Mouse (Mus musculus) heart, adult 11 months (tissue): ENCODE data around the gene Idua.
"Not testable (repeated sequence)": the region's sequence is repeated elsewhere in the genome, so short reads cannot be mapped to it uniquely, and the experiment has no call there.

ENCODE experiments used
- DNase-seq: peaks from one replicate; pipeline ENCODE4 v3.0.0; 2022

Idua gene

DNA sequence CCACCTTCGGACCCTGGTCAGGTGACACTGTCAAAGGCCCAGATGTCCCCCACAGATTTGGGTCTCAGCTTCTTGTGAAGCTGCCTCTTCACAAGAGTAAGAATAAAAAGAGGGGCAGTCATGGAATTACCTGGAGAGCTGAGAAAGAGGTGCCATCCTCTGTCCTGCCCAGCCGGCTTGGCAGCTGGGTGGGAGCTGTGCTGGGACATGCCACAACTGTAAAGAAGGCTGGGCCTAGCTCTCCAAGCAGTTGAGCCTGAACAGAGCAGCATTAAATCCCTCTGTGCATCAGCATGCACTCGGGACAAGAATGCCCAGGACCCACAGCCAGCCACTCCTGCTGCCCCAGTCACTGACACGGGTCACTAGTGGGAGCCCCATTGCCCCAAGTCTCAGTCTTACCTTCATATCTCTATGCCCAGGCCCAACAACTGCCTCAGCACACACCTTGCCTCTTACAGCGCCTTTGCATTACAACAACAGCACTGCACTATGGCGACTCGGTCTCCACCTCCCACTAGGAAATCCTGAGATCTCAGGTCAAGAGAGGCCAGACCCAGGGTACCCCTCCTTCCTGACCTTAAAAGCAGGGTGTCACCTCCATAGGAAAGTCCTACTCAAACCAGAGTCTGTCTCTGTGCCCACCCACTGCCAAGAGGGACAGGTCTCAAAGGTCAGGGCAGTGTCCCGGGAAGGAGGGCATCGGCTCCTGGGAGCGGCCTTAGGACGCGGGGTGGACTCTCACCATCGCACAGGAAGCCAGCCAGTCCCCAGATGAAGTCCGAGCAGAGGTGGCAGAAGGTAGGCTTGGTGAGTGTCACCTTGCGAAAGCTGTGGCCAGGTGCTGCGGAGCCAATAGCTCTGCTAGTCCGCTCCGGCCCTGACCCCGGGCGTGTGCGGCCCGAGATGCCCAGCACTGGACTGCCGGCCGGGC is at the start of gene Idua:
Gene Idua (plus strand): TSS at position 634 of the 934 bp plus-strand sequence.
- DNase-seq, result no peak

DNA sequence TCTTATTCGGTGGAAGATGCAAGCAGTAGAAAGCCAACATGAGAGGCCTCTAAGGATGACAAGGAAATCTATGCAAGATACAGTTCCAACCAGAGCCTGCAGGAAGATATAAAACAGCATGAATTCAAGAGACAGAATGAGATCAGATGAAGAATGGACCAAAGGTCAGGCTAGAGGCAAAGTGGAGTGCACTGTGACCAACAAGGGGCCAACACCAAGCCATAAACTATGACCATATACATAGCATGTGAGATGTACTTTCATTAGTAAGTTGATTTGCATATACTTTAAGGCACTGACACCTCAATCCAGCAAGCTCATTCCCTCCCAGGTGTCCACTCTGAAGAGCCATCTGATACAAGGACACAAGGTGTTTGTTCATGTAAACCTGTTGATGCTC is 49.7 kb upstream of the Idua start:
- DNase-seq, result peak; percentile 63

DNA sequence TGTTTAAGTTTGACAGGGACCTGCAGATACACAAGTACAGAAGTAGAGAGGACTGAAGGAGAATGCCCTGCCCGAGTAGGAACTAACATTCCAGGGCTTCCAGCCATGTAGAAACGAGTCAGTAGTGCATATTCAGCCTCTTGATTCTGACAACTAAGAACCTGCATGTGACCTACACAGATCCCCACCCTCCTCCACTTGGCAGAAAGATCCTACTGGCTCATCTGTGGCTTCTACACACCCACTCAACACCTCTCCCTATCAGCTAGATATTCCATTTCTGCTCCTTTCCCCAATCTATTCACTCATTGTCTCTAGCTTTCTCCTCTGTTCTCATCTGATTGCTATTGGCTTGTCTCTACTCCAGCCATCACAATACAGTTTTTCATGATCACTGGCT is 38.3 kb upstream of the Idua start:
- DNase-seq, result peak; percentile 92

DNA sequence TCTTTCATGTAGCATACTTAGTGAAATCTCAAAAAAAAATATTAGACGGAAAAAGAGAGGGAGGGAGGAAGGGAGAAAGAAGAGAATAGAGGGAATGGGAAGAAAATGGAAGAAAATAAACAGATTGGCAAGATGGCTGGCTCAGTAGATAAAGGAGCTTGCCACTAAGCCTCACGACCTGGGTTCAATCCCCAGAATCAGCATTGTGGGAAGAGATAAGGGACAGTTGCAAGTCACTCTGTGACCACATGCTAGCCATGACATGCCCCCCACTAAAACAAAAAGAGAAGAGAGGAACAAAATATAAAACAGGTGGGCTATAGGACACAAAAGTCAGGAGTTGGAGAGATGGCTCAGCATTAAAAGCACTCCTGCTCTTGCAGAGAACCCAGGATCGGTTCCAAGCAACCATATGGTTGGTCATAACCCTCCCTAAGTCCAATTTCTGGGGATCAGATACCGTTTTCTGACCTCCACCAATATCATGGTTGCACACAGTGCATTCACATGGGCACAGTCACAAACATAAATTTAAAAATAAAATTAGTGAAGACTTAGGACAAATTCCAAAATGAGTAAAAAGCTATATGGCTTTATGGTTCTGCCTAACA is 34.0 kb upstream of the Idua start:
- DNase-seq, result no peak

DNA sequence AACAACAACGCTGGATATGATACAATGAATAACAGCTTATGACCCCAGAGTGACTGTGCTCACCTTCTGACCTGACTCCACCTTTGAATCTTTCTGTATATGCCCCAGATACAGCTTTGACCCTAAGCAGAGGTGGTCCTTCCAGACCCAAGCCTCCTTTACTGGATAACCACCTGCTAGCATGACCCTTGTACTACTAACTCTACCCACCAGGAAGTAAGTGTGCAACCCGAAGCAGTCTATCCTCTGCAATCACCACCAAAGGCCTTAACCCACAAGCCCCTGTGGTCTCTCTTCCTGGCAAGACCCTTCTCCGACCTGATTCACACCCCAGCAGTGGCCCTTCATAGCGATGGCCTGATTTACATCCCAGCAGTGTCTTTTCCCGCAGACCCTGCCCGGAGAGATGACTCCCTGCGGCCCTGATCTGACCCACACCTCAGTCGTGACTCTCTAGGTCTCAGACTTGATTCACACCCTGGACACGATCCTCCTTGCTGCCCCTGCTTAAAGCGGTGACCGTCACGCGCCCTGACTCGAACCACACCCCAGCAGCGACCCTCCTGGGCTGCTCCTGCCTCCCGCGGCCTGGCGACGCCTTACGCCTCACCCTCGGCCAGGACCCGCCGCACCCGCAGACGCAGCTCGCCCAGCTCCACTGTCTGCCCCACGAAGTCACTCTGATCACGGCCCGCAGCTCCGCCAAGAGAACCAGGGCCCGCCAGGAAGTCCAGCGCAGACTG is 31.1 kb upstream of the Idua start:
- no peak for DNase-seq

DNA sequence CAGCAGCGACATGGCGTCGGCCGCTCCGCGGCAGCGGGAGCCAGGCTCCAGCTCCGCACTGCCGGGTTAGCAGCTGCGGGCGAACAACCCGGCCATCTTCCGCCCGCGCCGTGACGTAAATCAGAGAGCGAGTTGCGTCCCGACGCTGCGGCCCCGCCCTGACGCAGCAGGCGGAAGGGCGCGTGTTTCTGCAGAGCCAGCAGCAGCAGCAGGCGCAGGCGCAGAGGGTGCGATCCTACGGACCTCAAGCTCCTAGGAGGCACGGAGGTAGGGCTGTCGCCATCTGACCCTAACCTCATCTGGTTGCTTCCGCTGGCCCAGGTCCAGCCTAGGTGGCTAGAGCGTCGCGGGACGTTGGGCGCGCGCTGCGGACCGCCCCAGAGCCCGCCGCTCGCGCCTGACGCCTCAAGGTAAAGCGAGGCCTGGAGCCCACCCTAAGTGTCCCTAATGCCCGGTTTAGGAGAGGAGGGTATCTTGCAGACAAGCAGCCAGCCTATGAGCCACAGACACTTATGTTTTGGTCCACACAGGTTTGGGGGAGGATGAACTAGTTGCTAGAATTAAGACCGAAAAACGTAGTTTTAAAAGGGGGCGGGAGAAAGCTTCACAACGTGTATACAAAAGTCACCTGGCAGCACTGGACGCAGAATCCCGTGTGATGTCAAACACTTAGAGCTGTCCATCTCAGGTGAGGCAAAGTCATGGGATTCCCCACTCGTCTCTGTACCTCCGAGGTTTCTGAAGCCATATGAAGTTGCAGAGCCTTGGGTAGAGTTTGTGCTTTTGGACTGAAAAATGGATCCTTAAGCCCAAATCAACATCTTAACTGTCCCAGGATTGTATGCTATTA is 30.3 kb upstream of the Idua start, which contains the start of the genes Gak and Tmem175:
Gene Gak (minus strand): TSS at position 122 of the 850 bp plus-strand sequence.
Gene Tmem175 (plus strand): TSS at position 137 of the 850 bp plus-strand sequence.
- peak; percentile 99 for DNase-seq

DNA sequence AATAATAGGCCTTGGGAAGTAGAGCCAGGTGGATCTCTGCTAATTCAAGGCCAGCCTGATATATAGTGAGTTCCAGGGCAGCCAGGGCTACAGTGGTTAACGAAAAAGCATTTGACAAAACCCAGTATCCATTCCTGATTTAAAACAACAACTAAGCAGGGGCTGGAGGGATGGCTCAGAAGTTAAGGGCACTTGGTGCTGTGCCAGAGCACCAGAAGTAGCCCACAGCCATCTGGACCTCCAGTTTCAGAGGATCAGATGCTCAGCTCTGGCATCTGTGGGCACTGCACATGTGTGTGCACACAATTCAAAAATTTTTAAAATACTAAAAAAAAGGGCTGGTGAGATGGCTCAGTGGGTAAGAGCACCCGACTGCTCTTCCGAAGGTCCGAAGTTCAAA is 26.5 kb upstream of the Idua start:
- peak; percentile 76 for DNase-seq

DNA sequence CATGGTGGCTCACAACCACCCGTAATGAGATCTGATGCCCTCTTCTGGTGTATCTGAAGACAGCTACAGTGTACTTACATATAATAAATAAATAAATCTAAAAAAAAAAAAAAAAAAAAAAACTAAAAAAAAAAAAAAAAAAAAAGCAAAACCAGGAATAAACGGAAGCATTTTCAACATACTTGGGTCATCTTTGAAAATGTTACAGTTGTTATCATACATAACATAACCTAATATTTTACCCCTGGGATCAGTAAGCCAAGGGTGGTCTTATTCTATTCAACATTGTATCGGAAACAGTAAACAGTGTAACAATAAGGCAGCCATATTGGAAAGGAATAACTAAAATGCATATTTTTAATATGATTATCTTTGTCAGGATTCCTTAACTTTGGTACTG is 26.0 kb upstream of the Idua start:
- not testable (repeated sequence) for DNase-seq

DNA sequence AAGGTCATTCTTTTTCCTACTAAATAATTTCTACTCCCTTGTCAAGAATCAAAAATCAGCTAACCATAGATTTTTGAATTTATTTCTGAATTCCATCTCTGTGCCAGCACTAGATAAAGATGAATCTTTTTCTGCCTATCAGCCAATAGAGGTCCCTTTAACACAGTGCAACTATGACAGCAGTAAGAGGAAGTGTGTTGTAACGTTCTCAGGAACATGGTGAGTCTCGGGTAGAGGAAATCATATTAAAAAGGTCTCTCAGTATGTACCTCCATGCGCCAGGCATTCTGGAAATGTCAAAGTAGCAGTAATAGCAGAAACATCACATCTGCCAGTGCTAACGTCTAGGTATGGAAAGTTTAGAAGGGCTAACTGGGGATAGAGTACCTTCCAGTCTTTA is 24.0 kb upstream of the Idua start:
- peak; percentile 12 for DNase-seq

DNA sequence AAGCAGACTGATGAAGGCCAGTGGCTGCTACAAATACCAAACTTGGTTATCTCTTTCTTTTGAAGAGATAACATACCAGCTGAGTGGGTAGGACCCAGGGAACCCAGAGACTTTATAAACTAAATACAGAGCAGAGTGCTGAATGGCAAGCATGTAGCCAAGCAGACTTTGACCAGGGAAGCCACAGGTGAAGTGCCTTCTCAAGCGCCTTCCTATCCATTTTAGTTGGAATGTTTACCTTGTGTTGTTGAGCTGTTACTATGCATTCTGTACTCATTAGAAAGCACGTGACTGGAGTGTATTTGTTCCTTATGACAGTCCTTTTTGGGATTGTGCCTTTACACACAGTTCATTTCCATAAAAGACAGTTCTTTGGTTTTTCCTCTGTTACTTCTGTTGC is 16.5 kb upstream of the Idua start:
- peak; percentile 10 for DNase-seq

DNA sequence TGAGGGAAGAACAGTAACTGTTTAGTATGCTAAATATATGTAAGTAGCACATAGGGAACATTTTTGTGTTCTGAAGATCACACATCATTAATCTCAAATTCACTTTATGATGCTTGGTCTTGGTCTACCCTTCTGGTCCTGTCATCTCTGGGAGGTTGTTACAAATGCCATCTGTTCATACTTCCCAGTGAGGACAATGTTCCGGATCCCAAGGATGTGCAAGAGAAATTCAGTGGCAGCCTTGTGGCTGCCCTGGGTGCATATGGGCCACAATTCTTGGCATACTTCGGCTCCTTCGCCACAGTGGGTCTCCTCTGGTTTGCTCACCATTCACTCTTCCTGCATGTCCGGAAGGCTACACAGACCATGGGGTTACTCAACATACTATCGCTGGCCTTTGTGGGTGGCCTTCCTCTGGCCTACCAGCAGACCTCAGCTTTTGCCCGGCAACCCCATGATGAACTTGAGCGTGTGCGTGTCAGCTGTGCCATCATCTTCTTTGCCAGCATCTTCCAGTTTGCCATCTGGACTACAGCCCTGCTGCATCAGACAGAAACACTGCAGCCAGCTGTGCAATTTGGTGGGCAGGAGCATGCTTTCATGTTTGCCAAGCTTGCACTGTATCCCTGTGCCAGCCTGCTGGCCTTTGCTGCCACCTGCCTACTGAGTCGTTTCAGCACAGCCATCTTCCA is 14.3 kb upstream of the Idua start:
- peak; percentile 90 for DNase-seq

DNA sequence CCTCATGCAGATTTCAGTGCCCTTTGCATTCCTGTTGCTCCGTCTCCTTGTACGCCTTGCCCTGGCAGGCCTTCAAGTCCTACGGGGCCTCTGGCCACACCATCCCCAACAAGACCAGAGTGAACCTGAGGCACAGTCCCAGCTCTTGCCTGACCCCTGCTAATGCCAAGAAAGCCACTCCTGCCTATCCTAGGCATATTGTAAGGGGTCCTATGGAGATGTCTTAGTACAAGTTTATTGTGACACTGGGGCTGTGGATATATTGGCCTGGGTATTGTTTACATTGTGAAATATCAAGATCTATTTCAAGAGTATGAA is 13.8 kb upstream of the Idua start:
- peak; percentile 86 for DNase-seq

DNA sequence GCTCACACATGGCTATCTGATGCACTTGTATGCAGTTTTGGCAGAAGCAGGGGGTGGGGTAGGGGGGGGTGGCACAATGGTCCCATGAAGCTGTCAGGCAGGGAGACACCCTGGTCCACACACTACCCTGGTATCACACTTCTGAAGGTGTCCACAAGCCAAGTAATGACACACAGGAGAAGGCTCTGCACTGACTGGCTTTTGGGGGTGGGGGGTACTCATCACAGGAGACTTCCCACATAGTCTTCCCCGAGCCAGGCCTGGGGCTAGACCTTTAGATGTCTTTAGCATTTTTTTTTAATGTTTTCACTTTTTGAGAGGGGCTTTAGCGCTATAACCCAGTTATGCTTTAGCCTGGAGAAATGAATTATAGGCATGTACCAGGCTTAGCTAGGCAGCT is 12.8 kb upstream of the Idua start:
- DNase-seq, result peak; percentile 80

DNA sequence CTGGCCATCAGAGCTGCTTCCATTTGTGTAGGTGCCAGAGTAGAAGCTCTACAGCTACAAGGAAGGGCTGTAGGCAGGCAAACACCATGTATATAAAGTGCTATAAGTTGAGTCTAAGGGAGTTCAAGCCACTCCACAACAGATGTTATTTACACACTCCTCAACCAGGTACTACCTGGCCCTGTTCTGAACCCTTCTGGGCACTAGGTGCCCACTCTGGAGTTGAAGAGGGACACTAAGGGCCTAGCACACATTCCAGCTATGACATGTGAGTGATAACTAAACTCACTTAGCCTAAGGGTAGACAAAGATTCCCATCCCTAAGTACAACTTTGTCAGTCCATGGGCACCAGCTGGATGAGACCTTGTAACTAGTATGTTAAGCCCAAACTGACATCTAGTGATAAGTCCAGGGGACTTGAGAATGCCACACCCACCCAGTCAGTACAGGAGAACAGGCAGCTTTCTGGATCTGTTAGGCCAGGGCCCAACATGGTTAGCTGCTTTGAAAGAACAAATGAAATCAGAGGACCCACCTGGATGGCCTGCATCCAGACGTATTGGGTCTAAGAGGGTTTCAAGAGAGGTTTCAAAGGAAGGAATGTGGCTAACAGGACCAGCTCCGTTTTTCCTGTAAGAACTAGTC is 12.2 kb upstream of the Idua start:
- peak; percentile 80 for DNase-seq

DNA sequence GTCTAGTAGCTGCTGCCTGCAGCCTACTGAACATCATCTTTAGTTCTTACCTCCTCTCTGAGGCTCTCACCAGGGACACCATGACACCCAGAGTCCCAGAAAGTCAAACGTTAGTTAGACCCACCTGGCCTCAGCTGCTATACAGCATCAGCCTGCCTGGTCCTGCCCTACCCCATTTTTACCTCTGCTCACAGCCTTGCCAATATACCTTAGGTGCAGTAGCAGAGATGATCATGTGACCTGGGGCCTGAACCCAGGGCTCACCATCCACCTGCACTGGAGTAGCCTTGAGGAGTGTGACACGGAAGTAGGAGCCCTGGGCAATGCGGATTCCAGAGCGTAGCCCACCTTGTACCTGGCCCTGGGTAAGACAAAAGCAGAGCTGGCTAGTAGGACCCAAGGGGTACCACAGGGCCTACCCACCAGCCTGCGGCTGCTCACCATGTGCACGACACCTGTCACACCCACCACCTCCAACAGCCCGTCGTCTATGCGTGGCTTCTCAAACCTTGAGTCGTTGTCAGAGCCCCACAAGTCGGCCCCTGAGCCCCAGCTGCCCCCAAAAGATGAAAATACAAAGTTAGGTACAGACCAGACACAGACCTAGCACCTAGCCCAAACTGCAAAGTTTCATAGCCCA is 11.1 kb upstream of the Idua start:
- peak; percentile 80 for DNase-seq

DNA sequence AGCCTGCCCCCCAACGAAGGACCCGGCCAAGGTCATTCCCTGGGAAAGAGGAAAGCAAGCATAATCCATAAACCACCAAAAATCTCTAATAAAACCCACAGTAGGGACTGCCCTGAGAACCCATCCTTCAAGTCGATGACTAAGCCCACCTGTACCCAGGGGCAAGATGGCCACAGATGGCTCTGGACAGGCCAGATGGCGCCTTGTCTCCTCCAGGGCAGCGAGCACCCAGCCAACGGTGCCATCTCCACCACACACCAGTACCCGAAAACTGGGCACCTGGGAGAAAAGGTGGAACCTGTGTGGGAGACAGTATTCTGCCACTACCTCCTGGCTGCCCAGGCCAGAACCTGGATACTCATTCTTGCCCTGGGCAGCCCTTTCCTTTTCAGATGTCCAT is 9.8 kb upstream of the Idua start:
- DNase-seq, result peak; percentile 70

DNA sequence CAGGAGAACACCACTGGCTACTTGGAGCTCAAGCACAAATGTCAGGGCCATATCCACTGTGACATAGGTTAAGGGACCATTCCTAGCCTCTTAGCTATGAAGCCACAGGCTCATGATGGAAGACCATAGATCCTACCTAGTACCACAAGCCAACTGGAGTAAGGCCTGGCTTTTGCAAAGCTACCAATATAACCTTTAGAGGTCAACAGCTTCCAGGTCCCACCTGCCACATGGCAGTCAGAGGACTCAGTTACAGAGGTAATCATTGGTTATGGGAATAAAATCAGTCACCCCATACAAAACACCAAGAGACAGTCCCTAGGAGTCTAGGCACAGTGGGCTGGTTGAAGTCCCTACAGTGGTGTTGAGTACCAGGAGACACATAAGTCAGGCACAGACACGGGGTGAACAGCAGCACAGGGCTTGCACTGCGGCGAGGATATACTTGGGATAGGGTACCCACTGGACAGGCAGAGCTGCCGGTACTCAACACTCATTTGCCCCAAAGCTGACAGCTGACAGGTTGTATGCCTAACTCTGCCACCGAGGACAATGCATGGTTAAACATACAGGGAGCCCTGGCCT is 8.9 kb upstream of the Idua start:
- DNase-seq, result peak; percentile 78

DNA sequence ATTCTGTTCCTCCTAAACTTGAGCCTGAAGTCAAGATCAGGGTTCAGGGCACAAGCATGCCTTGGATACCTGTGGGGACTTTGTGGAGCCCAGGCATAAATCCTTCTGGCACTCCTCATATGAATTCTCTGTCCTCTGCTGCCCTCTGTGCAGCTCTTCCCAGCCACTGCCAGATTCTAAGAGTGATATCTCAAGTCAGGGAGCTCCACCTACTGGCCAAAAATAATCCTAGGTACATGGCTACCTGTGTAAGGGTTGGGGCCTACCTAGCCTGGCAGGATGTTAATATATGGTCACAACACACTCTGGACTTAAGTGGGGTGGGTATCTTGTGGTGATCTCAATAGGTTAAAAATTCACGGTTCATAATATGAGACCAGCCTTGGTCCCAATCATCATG is 8.3 kb upstream of the Idua start:
- peak; percentile 90 for DNase-seq

DNA sequence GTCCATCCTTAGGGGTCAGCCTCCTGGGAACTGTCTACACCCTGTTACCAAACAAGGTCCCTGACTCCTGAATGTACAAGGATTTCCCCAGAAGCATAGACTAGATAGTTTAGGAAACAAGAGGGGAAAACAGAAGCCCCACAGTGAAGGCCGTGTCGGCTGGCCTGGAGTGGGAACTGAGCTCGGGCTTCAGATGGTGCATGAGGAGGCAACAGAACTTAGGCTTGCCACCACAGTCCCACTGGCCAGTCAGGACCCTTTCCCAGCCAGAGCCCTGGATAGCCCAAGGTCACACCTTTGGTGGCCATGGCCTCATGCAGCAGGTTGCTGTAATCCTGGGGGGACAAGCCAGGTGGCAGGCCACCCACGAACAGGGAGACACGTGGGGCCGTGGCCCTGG is 6.8 kb upstream of the Idua start:
- peak; percentile 83 for DNase-seq

DNA sequence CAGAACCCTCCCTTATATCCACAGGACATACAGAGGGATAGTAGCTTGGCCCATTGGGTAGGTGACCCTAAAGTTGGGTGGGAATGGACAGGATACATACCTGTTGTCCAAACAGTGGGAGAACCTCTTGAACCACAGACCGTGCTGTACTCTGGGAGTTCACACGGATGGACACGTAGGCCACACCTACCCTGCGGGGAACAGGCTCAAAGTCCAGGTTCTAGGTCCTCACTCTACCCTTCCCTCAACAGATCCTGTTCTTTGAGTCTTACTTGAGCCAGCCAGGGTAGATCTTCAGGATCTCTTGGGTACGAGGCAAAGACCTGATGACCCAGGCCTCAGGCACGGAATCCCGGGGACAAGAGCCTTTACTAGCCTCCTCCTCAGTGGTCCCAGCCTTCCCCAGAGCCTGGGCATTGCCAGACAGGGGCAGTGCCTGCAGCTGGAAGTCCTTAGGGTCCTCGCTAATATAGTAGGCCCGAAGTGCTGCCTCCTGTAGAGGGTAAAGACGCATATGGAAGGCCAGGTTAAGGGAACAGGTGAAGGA is 5.6 kb upstream of the Idua start:
- peak; percentile 88 for DNase-seq
